Mouse (Mus musculus): ENCODE data around the gene Prtn3.
A peak's percentile ranks its signal among the peaks of the same experiment; 100 is the strongest.

GRCm38 (mm10) chr10:79932736-79933135 is 58.5 kb downstream of the Prtn3 start:
- TF ChIP-seq CTCF (IDR thresholded peaks at IDR 0.05; ENCODE audit: low read depth): peak; percentile 23; the same call in 1 of the 2 replicates
- TF ChIP-seq EP300 (optimal IDR thresholded peaks at IDR 0.05): no peak

Measured in stomach, postnatal 0 days (tissue).